Comparison of ENCODE assay signal across 8 mouse cellular contexts in genomic region chr7:42505588-42505987, GRCm38 (mm10). TPM values are rescaled to one million over a fixed set of nuclear protein-coding genes. Genes with fewer than 3 reads are reported as not detected.
DNase-seq lines count a peak whose midpoint lies in the region; ATAC-seq and TF ChIP-seq lines count a peak whose summit lies in the region.
"Not testable (repeated sequence)": the region's sequence is repeated elsewhere in the genome, so short reads cannot be mapped to it uniquely, and the experiment has no call there.

Gene Zfp141 (minus strand): TSS chr7:42505740.

- H3K9me3 ChIP-seq in heart, embryonic 12.5 days (replicated peaks); kidney, postnatal 0 days (replicated peaks; ENCODE audit: low read length); liver, embryonic 11.5 days (ENCODE audit: control insufficient read depth, low read length); stomach, embryonic 14.5 days (ENCODE audit: control insufficient read depth, low read depth, low read length): not testable (repeated sequence)

- 2% methylated on average over 18 of the region's 18 CpGs for WGBS in heart, embryonic 12.5 days
- WGBS in kidney, postnatal 0 days = 2% methylated on average over 18 of the region's 18 CpGs
- 1% methylated on average over 18 of the region's 18 CpGs for WGBS in liver, embryonic 11.5 days
- WGBS in stomach, embryonic 14.5 days = 2% methylated on average over 18 of the region's 18 CpGs

- peak; percentile 91 for DNase-seq in CD4-positive helper T cell, adult 2 months (ENCODE audit: low read depth, low spot score)
- peak; percentile 72 for DNase-seq in brain, embryonic 18.5 days (ENCODE audit: low read depth, low spot score)
- peak; percentile 94 for DNase-seq in kidney, postnatal 0 days (ENCODE audit: low spot score)
- DNase-seq in liver, embryonic 11.5 days (ENCODE audit: low spot score) = peak; percentile 77
- DNase-seq in naive thymus-derived CD4-positive, alpha-beta T cell, adult 2 months (ENCODE audit: low read depth) = peak; percentile 88

- H3K4me1 ChIP-seq in heart, embryonic 12.5 days (replicated peaks); kidney, postnatal 0 days (replicated peaks; ENCODE audit: insufficient read depth, low read length); liver, embryonic 11.5 days (replicated peaks; ENCODE audit: control insufficient read depth, insufficient read depth, low read length); stomach, embryonic 14.5 days (ENCODE audit: control insufficient read depth, insufficient read depth, low read length): not testable (repeated sequence)

- not testable (repeated sequence) for H3K27me3 ChIP-seq in heart, embryonic 12.5 days (replicated peaks); kidney, postnatal 0 days (ENCODE audit: insufficient read depth, low read length); liver, embryonic 11.5 days (replicated peaks; ENCODE audit: control insufficient read depth, insufficient read depth, low read length); stomach, embryonic 14.5 days (ENCODE audit: control insufficient read depth, insufficient read depth, low read length)

- H3K9ac ChIP-seq in heart, embryonic 12.5 days = peak within 1 kb of the TSS; percentile 80
- peak within 1 kb of the TSS; percentile 72 for H3K9ac ChIP-seq in kidney, postnatal 0 days (ENCODE audit: low read depth, low read length)
- H3K9ac ChIP-seq in liver, embryonic 11.5 days (ENCODE audit: low read depth, low read length) = peak within 1 kb of the TSS; percentile 66
- H3K9ac ChIP-seq in stomach, embryonic 14.5 days (replicated peaks; ENCODE audit: low read depth, low read length) = peak within 1 kb of the TSS; percentile 52

- peak within 1 kb of the TSS; percentile 76 for H3K4me3 ChIP-seq in heart, embryonic 12.5 days
- peak within 1 kb of the TSS; percentile 60 for H3K4me3 ChIP-seq in kidney, postnatal 0 days (replicated peaks; ENCODE audit: low read depth, low read length)
- H3K4me3 ChIP-seq in liver, embryonic 11.5 days (ENCODE audit: low read depth, low read length) = peak within 1 kb of the TSS; percentile 71
- H3K4me3 ChIP-seq in stomach, embryonic 14.5 days (ENCODE audit: low read depth, low read length) = peak within 1 kb of the TSS; percentile 58

- peak; percentile 87 for ATAC-seq in erythroid progenitor cell, adult 5-6 weeks (replicated peaks; ENCODE audit: low FRiP score, poor library complexity, severe bottlenecking)
- peak; percentile 91 for ATAC-seq in heart, embryonic 12.5 days (ENCODE audit: insufficient number of reproducible peaks, low FRiP score)
- peak; percentile 99 for ATAC-seq in kidney, postnatal 0 days (replicated peaks; ENCODE audit: low FRiP score, low read depth)
- peak; percentile 92 for ATAC-seq in liver, embryonic 11.5 days (replicated peaks; ENCODE audit: low FRiP score)
- peak; percentile 95 for ATAC-seq in stomach, embryonic 14.5 days (ENCODE audit: insufficient number of reproducible peaks, insufficient read depth, low FRiP score, low read depth)

- H3K4me2 ChIP-seq in heart, embryonic 12.5 days = peak within 1 kb of the TSS; percentile 69
- H3K4me2 ChIP-seq in kidney, postnatal 0 days (ENCODE audit: low read length) = peak within 1 kb of the TSS; percentile 63
- peak within 1 kb of the TSS; percentile 69 for H3K4me2 ChIP-seq in liver, embryonic 11.5 days
- peak within 1 kb of the TSS; percentile 64 for H3K4me2 ChIP-seq in stomach, embryonic 14.5 days (replicated peaks; ENCODE audit: low read depth, low read length)

- TF ChIP-seq CTCF in kidney, postnatal 0 days (IDR thresholded peaks at IDR 0.05; ENCODE audit: low read depth) = not testable (repeated sequence)

- not testable (repeated sequence) for H3K36me3 ChIP-seq in heart, embryonic 12.5 days; kidney, postnatal 0 days (ENCODE audit: insufficient read depth, low read length); liver, embryonic 11.5 days (ENCODE audit: control insufficient read depth, insufficient read depth, low read length); stomach, embryonic 14.5 days (ENCODE audit: control insufficient read depth, insufficient read depth, low read length)

- H3K27ac ChIP-seq in heart, embryonic 12.5 days (ENCODE audit: poor library complexity, severe bottlenecking) = peak within 1 kb of the TSS; percentile 57; the same call in 1 of the 2 replicates
- H3K27ac ChIP-seq in kidney, postnatal 0 days = not testable (repeated sequence)
- H3K27ac ChIP-seq in liver, embryonic 11.5 days (ENCODE audit: low read depth, low read length) = peak within 1 kb of the TSS; percentile 32; the same call in 1 of the 2 replicates
- peak within 1 kb of the TSS; percentile 39; the same call in 1 of the 2 replicates for H3K27ac ChIP-seq in stomach, embryonic 14.5 days (ENCODE audit: low read length)

RNA-seq across cellular contexts. Expression of gene Zfp141, which starts in this region (rescaled TPM):
- 15.1 and 15.5 TPM in 2 replicates for total RNA-seq in erythroid progenitor cell, adult 5-6 weeks (2015; ENCODE audit: low replicate concordance)
- total RNA-seq in erythroid progenitor cell, adult 5-6 weeks (2017; ENCODE audit: low replicate concordance) = 1.7 and 12.8 TPM in 2 replicates
- polyA plus RNA-seq in heart, embryonic 12.5 days (2016; fragmentation: Nextera tagmentation; extraction: Ambion mirVana) = 6.3 and 6.6 TPM in 2 replicates
- 6.4 and 6.9 TPM in 2 replicates for polyA plus RNA-seq in kidney, postnatal 0 days (2015; fragmentation: Nextera tagmentation; extraction: Ambion mirVana)
- 12.3 and 14.1 TPM in 2 replicates for polyA plus RNA-seq in liver, embryonic 11.5 days (2014; fragmentation: Nextera tagmentation; extraction: Ambion mirVana)
- polyA plus RNA-seq in stomach, embryonic 14.5 days (2014; fragmentation: Nextera tagmentation; extraction: Ambion mirVana) = 11.9 and 15.6 TPM in 2 replicates
